13 mouse cellular contexts compared by ENCODE assay signal in genomic region chr13:111801662-111802270, GRCm38 (mm10). TPM values are rescaled to one million over a fixed set of nuclear protein-coding genes. Genes with fewer than 3 reads are reported as not detected.
DNase-seq lines count a peak whose midpoint lies in the region; ATAC-seq and TF ChIP-seq lines count a peak whose summit lies in the region.
"Had no signal": no experiment of that assay in that cellular context is flagged by ENCODE, and none has a peak within 500 bp of the region (broad histone marks: within the 10 kb centered on the region; RNA-seq: fewer than 3 reads in every experiment).

No protein-coding gene starts in this region.

- H3K4me3 ChIP-seq in hindbrain, postnatal 0 days (ENCODE audit: low read length) = 0 out of 2 replicates have a peak overlapping the region, but pooled peaks have one; percentile 2
- H3K4me3 ChIP-seq in hindbrain, embryonic 10.5 days = no peak overlapping the region
- no peak overlapping the region for H3K4me3 ChIP-seq in lung, adult 2 months (replicated peaks; ENCODE audit: extremely low read depth, low read depth, low read length)
- H3K4me3 ChIP-seq in brown adipose tissue, adult 24 weeks (ENCODE audit: insufficient read depth, low read depth, low read length) = no peak overlapping the region
- no peak overlapping the region for H3K4me3 ChIP-seq in limb, embryonic 14.5 days (replicated peaks; ENCODE audit: low read length)
- H3K4me3 ChIP-seq: erythroblast, embryonic 14.5 days; lung, embryonic 15.5 days had no signal

- no peak for TF ChIP-seq POLR2A in lung, adult 2 months (IDR thresholded peaks at IDR 0.05; ENCODE audit: borderline replicate concordance, extremely low read depth, low read depth, low read length)
- TF ChIP-seq POLR2A in limb, embryonic 14.5 days (IDR thresholded peaks at IDR 0.05; ENCODE audit: borderline replicate concordance, extremely low read depth, insufficient read depth, insufficient read length) = no peak

- H3K27ac ChIP-seq in hindbrain, postnatal 0 days = peak overlapping the region; percentile 32; the same call in 1 of the 2 replicates
- no peak overlapping the region for H3K27ac ChIP-seq in hindbrain, embryonic 10.5 days
- H3K27ac ChIP-seq in brown adipose tissue, adult 24 weeks (replicated peaks; ENCODE audit: low read depth, low read length) = peak overlapping the region; percentile 6
- 0 out of 2 replicates have a peak overlapping the region, but pooled peaks have one; percentile 19 for H3K27ac ChIP-seq in limb, embryonic 14.5 days (replicated peaks; ENCODE audit: low read depth, low read length)
- H3K27ac ChIP-seq: lung, embryonic 15.5 days had no signal

- no peaks in the 10 kb centered on the region for H3K27me3 ChIP-seq in hindbrain, postnatal 0 days (ENCODE audit: insufficient read depth, low read length)
- H3K27me3 ChIP-seq in hindbrain, embryonic 10.5 days (ENCODE audit: insufficient read depth, poor library complexity, severe bottlenecking) = no peaks in the 10 kb centered on the region
- H3K27me3 ChIP-seq in limb, embryonic 14.5 days (ENCODE audit: control insufficient read depth, insufficient read depth, low read length) = no peaks in the 10 kb centered on the region
- H3K27me3 ChIP-seq: lung, embryonic 15.5 days had no signal

- no peak overlapping the region for H3K9ac ChIP-seq in hindbrain, postnatal 0 days (replicated peaks; ENCODE audit: low read length)
- H3K9ac ChIP-seq in limb, embryonic 14.5 days (ENCODE audit: low read depth, low read length, severe bottlenecking) = no peak overlapping the region
- H3K9ac ChIP-seq: lung, embryonic 15.5 days had no signal

- H3K4me2 ChIP-seq in hindbrain, postnatal 0 days (ENCODE audit: low read depth, low read length) = peak overlapping the region; percentile 90
- H3K4me2 ChIP-seq in limb, embryonic 14.5 days (replicated peaks; ENCODE audit: low read depth, low read length, severe bottlenecking) = no peak overlapping the region
- H3K4me2 ChIP-seq: lung, embryonic 15.5 days had no signal

- no peak for DNase-seq in hindbrain, postnatal 0 days (ENCODE audit: low spot score)
- DNase-seq in hindbrain, embryonic 10.5 days (ENCODE audit: low spot score) = no peak
- DNase-seq in lung, postnatal 10 days = peak; percentile 42
- DNase-seq in lung, adult 2 months = no peak
- no peak for DNase-seq in limb, embryonic 14.5 days (ENCODE audit: low spot score)
- no peak for DNase-seq in thymus, postnatal 0 days (ENCODE audit: low spot score)
- DNase-seq: gastrocnemius, postnatal 14 days; heart, postnatal 36 days; thymus, adult 18-20 months had no signal

- H3K4me1 ChIP-seq in hindbrain, postnatal 0 days (ENCODE audit: insufficient read depth, low read length) = peaks cover 35% of the 10 kb centered on the region
- H3K4me1 ChIP-seq in hindbrain, embryonic 10.5 days (replicated peaks) = peaks cover 80% of the 10 kb centered on the region
- H3K4me1 ChIP-seq in lung, adult 2 months (ENCODE audit: control insufficient read depth, insufficient read depth, low read length) = peaks cover 46% of the 10 kb centered on the region
- peaks cover 73% of the 10 kb centered on the region for H3K4me1 ChIP-seq in brown adipose tissue, adult 24 weeks (ENCODE audit: control insufficient read depth, insufficient read depth, insufficient read length, low read length)
- peaks cover 42% of the 10 kb centered on the region for H3K4me1 ChIP-seq in limb, embryonic 14.5 days (ENCODE audit: control insufficient read depth, insufficient read depth, low read length)

- peak; percentile 45 for TF ChIP-seq CTCF in hindbrain, postnatal 0 days (IDR thresholded peaks at IDR 0.05; ENCODE audit: low read depth)
- TF ChIP-seq CTCF in lung, adult 2 months (IDR thresholded peaks at IDR 0.05; ENCODE audit: insufficient read depth, low read length) = no peak

- 67% methylated on average over 10 of the region's 10 CpGs for WGBS in hindbrain, postnatal 0 days
- 68% methylated on average over 10 of the region's 10 CpGs for WGBS in hindbrain, embryonic 10.5 days
- WGBS in lung, adult 2 months = 65% methylated on average over 10 of the region's 10 CpGs
- 51% methylated on average over 10 of the region's 10 CpGs for WGBS in limb, embryonic 14.5 days

- H3K9me3 ChIP-seq in hindbrain, postnatal 0 days (ENCODE audit: low read length) = no peaks in the 10 kb centered on the region
- H3K9me3 ChIP-seq in hindbrain, embryonic 10.5 days = no peaks in the 10 kb centered on the region
- H3K9me3 ChIP-seq in limb, embryonic 14.5 days (ENCODE audit: control insufficient read depth, low read length) = no peaks in the 10 kb centered on the region
- H3K9me3 ChIP-seq: G1E; lung, embryonic 15.5 days had no signal

- no peaks in the 10 kb centered on the region for H3K36me3 ChIP-seq in hindbrain, postnatal 0 days (ENCODE audit: insufficient read depth, low read length)
- H3K36me3 ChIP-seq in hindbrain, embryonic 10.5 days = no peaks in the 10 kb centered on the region
- no peaks in the 10 kb centered on the region for H3K36me3 ChIP-seq in limb, embryonic 14.5 days (ENCODE audit: control insufficient read depth, insufficient read depth, low read length)
- H3K36me3 ChIP-seq: lung, embryonic 15.5 days had no signal

- no peak for ATAC-seq in hindbrain, postnatal 0 days
- ATAC-seq in limb, embryonic 14.5 days (ENCODE audit: low FRiP score, low read depth) = peak; percentile 29; the same call in 1 of the 2 replicates

RNA-seq across cellular contexts. Expression of gene Map3k1, which starts 7.0 kb away (rescaled TPM):
- 36.3 and 45.3 TPM in 2 replicates for total RNA-seq in hindbrain, postnatal 0 days (2014; rRNA removed)
- 15.3 and 19.2 TPM in 2 replicates for polyA plus RNA-seq in hindbrain, postnatal 0 days (2015; fragmentation: Nextera tagmentation; extraction: Ambion mirVana)
- polyA plus RNA-seq in hindbrain, embryonic 10.5 days (2016; fragmentation: Nextera tagmentation; extraction: Ambion mirVana) = 11.1 and 12.6 TPM in 2 replicates
- 17.0 and 22.2 TPM in 2 replicates for polyA plus RNA-seq in lung, adult 2 months (2012; rRNA removed)
- 11.1 and 15.3 TPM in 2 replicates for polyA plus RNA-seq in brown adipose tissue, adult 24 weeks (2012; ENCODE audit: insufficient read depth, insufficient read length, missing spikeins)
- polyA plus RNA-seq in limb, embryonic 14.5 days (2012; rRNA removed) = 11.4 and 12.5 TPM in 2 replicates
- 15.5 and 15.8 TPM in 2 replicates for polyA plus RNA-seq in limb, embryonic 14.5 days (2014; fragmentation: Nextera tagmentation; extraction: Ambion mirVana)
- 35.8 and 42.7 TPM in 2 replicates for polyA plus RNA-seq in thymus, postnatal 0 days (2015; fragmentation: Nextera tagmentation; extraction: Ambion mirVana)
